Mouse (Mus musculus) kidney, adult 2 months (tissue): Measurements from ENCODE around the gene Them7.

ENCODE experiments used
- CTCF ChIP-seq: fragments of 200-500 bp; conservative IDR thresholded peaks from 2 replicates; pipeline ENCODE4 v1.5.1; 2011; ENCODE audit warnings: low read depth, mild to moderate bottlenecking, control low read depth, low read length, moderate library complexity, mixed read lengths; ENCODE audit not compliant: insufficient read depth, insufficient read length
- POLR2A ChIP-seq: fragments of 200-500 bp; IDR thresholded peaks from one replicate; pipeline ENCODE4 v1.6.1; 2011; ENCODE audit warnings: low read depth, low read length, control low read depth

- TF ChIP-seq CTCF: peak; percentile 34
- TF ChIP-seq POLR2A: no peak
Observed at GRCm38 (mm10) chr2:105367623-105368022, 143.5 kb downstream of the Them7 start.
